Mouse (Mus musculus) B cell, adult (primary cell): ENCODE data around the gene Fa2h. TPM values are rescaled to one million over a fixed set of nuclear protein-coding genes. Genes with fewer than 3 reads are reported as not detected.

ENCODE experiments used
- total RNA-seq: library from RNA; stranded (reverse); gene quantifications from 4 replicates; pipeline ENCODE4 v1.2.4, GENCODE M21; 2023; ENCODE audit not compliant: inconsistent age

Fa2h gene
- not detected in 4 replicates for total RNA-seq

GRCm38 (mm10) chr8:111393391-111394363 lies at the start of gene Fa2h:
Gene Fa2h (minus strand): TSS chr8:111393824.

GRCm38 (mm10) chr8:111337890-111338347 lies 55.7 kb downstream of the Fa2h start, which contains the start of gene Mlkl:
Gene Mlkl (minus strand): TSS chr8:111338177.

GRCm38 (mm10) chr8:111299821-111300568 lies 93.6 kb downstream of the Fa2h start, which contains the start of gene Rfwd3:
Gene Rfwd3 (minus strand): TSS chr8:111300222.

Other genes starting within 250 kb of the Fa2h start
- gene Glg1, start 134.6 kb downstream of the Fa2h start, total RNA-seq, result 66.3 to 71.1 TPM (median 70.2 TPM) in 4 replicates
- 31.9 to 34.1 TPM (median 33.1 TPM) in 4 replicates for gene Rfwd3, start 93.6 kb downstream of the Fa2h start, total RNA-seq
- gene Mlkl, start 55.6 kb downstream of the Fa2h start, total RNA-seq, result 0.38 to 2.3 TPM (median 1.7 TPM) in 4 replicates
- 14.5 to 17.5 TPM (median 16.6 TPM) in 4 replicates for gene Wdr59, start 128.3 kb upstream of the Fa2h start, total RNA-seq
- 28.7 to 29.4 TPM (median 29.1 TPM) in 4 replicates for gene Znrf1, start 142.3 kb upstream of the Fa2h start, total RNA-seq
- gene Ldhd, start 236.6 kb upstream of the Fa2h start, total RNA-seq, result 0.33 to 0.42 TPM (median 0.35 TPM) in 3 of 4 replicates, not detected in the other
- 31.9 to 35.3 TPM (median 32.6 TPM) in 4 replicates for gene Zfp1, start 249.6 kb upstream of the Fa2h start, total RNA-seq